Mouse (Mus musculus) urinary bladder, postnatal 4 days (tissue): ENCODE data around the gene Foxp4.

ENCODE experiments used
- DNase-seq, 2 experiments: peaks; one replicate each; pipeline ENCODE4 v3.0.0; 2021 to 2022; ENCODE audit warnings: low spot score in 2 of 2

Foxp4 gene

DNA sequence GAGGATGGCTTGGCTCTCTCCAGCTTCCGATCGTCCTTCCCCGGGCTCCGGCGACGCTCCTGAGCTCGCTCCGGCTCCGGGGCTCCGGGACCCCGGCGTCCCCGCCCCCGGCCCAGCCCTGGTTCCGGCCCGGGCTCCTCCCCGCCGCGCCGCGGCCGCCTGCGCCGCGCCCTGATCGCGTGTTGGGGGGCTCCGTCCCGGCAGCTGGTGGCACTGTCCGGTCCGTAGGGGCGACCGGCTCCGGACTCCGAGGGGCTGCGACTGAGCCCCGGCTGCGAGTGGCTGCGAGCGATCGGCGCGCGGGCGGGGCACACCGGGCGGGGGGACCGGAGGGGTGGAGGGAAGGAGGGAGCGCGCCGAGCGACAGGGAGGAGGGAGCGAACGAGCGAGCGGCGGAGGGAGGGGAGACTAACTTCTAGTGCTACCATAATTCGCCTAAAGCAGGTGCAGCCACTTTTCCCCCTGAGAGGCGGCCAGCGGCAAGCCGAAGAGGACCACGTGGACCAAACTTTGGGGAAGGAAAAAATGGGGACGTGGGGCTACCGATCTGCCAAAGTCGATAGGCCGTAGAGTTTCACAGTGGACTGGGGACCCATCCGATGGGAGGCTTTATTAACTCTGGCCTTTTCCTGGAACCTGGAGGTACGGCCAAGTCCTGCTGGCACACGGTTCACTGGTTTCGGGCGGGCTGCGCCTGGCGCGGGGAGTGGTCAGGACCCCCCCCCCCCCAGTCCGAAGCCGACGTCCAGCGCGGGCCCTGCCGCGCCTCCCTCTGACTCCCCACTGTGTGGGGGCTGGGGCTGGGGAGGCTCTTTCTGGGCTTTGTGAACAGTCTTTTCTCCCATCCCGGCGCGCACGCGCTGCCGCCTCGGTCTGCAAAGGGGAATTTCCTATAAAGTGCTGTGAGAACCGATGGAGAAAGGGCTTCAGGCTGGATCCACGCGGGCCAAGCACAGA lies at the start of gene Foxp4:
Foxp4 (minus strand) TSS at position 263 of the 957 bp plus-strand sequence.
- peak; percentile 82 to 88 for DNase-seq

- DNase-seq, result peak; percentile 79 to 83
Observed at GRCm38 (mm10) chr17:47973563-47974472, 49.4 kb upstream of the Foxp4 start.

GRCm38 (mm10) chr17:47965885-47966505 lies 41.5 kb upstream of the Foxp4 start:
- DNase-seq, result no peak

- DNase-seq, result no peak
Observed at GRCm38 (mm10) chr17:47958046-47958790, 33.8 kb upstream of the Foxp4 start.

- DNase-seq, result no peak
Observed at GRCm38 (mm10) chr17:47956486-47956885, 32.0 kb upstream of the Foxp4 start.

DNA sequence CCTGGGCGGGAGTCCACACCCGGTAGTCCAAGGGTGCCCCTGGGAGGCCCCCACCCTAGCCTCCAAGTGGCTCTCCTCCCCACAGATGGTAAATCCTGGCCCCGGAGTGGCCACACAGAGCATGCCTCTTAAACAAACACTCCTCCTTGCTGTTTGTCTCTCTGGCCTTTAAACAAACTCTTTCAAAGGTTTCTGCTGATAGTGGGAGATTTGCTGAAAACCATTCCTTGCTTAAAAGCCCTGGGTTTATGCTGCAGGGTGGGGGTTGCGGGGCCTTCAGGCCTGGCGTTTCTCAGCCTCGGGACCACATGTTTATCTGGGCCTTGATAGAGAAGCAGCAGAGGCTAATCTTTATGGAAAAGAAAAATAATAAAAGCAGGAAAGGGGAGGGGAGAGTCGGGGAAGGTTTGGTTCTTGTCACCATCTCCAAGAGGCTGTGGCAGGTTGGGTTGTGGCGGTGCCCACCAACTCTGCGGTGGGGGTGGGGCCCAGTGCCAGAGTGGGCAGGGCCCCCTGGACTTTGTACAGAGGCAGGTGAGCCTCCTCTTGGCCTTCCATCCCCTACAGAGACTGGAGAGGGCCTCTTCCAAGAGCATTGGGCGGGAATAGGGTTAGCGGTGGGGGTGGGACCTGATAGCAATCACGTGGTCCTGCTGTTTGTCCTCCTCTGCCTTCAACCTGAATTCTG lies 30.8 kb upstream of the Foxp4 start:
- DNase-seq, result no peak

- no peak for DNase-seq
Observed at GRCm38 (mm10) chr17:47953231-47953630, 28.8 kb upstream of the Foxp4 start.

DNA sequence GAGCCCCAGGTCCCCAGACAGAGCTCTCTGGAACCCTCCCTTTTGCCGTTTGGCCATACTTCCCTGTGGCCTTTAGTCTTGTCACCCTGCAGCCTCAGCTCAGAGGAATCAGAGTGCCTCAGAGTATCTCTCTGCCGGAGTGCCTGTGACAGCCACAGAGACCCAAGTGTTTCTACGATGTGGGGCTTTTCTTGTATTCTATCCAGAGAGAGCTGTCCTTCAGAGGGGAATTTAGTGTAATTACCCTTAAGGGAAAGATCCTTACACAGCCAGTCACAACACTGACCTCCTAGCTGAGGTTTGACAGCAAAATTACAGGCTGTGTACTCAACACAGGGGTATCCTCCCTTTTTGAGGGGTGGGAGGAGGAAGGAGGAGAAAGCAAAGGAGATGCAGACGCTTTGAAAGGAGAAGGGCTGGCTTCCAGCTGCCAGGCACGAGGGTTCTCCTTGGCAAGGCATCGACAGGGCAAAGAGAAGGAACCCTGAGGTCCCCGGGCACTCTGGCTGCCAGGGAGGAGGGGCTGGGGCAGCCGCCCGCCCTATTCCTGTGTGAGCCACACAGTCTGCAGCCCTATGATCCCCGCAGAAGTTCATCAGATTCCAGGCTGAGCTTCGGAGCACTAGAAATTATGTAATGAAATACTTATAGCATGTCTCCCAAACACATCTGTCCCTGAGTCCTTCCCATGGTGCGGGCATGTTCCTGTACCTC lies 28.1 kb upstream of the Foxp4 start:
- no peak for DNase-seq

DNA sequence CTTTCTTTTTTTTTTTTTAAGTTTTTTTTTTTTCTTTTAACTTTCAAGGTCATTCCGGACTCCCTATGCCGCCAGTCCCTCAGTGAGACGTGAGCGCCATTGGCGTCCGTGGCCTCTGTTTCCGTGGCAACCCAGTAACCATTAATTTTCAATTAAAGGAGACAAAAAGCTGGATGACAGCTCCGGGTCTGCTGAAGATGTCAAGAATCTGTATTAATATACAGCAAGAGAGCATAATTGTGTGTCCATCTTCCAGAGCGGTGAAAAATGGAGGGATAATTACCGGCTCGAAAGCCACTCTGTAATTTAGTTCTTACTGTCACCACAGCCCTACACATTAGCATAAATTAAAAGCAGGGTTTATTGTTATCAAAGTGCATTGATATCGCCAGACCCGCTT lies 27.0 kb upstream of the Foxp4 start:
- no peak for DNase-seq

DNA sequence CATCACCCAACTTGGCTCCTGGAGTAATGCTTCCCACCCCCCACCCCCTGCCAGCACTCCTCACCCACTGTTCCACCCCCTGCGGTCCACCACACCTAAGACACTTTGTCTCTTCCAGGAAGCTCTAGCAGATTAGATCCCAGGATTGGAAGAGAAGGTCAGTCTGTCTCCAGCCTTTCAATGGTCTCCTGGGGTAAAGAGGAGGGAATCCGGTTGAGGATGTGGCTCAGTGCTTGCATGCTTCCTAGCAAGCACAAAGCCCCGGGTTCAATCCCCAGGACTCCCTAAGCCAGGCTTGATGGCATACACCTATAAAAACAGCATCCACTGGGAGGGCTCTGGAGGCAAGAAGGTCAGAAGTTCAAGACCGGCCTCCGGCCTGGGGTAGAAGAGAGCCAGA lies 26.4 kb upstream of the Foxp4 start:
- no peak for DNase-seq

DNA sequence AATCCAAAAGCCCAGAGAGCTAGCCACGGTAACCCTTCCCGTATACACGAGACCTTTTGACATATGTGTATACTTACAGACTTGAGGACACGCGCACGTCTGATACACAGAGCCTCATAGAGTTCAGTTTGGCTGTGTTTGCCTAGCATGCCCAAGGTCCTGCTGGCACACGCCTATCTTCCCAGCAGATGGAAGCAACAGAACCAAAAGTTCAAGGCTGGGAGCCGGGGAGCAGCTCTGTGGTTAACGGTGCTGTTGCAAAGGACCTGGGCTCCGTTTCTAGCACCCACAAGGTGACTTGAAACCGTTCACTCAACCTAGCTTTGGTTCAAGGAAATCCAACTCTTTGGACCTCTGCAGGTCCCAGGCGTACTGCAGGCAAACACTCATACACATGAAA lies 25.0 kb upstream of the Foxp4 start:
- DNase-seq, result no peak

GRCm38 (mm10) chr17:47948753-47949152 lies 24.3 kb upstream of the Foxp4 start:
- DNase-seq, result no peak

GRCm38 (mm10) chr17:47946921-47947420 lies 22.5 kb upstream of the Foxp4 start:
- no peak for DNase-seq

- DNase-seq, result no peak
Observed at GRCm38 (mm10) chr17:47946111-47946510, 21.7 kb upstream of the Foxp4 start.

- no peak for DNase-seq
Observed at GRCm38 (mm10) chr17:47943103-47943870, 18.8 kb upstream of the Foxp4 start.

- no peak for DNase-seq
Observed at GRCm38 (mm10) chr17:47942008-47942407, 17.6 kb upstream of the Foxp4 start.

GRCm38 (mm10) chr17:47938839-47939238 lies 14.4 kb upstream of the Foxp4 start:
- DNase-seq, result no peak

- no peak for DNase-seq
Observed at GRCm38 (mm10) chr17:47937926-47938600, 13.6 kb upstream of the Foxp4 start.
